Mouse (Mus musculus) stomach, embryonic 15.5 days (tissue): ENCODE measurements around the gene Gm9821. TPM values are rescaled to one million over a fixed set of nuclear protein-coding genes. Genes with fewer than 3 reads are reported as not detected.

ENCODE experiments used
- ATAC-seq: fragments of 200-750 bp; cut with Nextera tagmentation; 2 replicates; pipeline ENCODE4 v1.8.0; 2017; ENCODE audit warnings: low read depth, moderate number of reproducible peaks, moderate TSS enrichment; ENCODE audit not compliant: insufficient read depth, low FRiP score
- H3K27ac ChIP-seq: fragments of 300-500 bp; sonication (generic); 2 replicates; pipeline ENCODE4 v1.5.1; 2015; ENCODE audit warnings: mild to moderate bottlenecking, inconsistent platforms
- H3K27me3 ChIP-seq: fragments of 300-500 bp; sonication (generic); replicated peaks from 2 replicates; pipeline ENCODE4 v1.6.1; 2015; ENCODE audit warnings: inconsistent platforms
- H3K36me3 ChIP-seq: fragments of 300-500 bp; sonication (generic); 2 replicates; pipeline ENCODE4 v1.6.1; 2015; ENCODE audit warnings: inconsistent platforms
- H3K4me1 ChIP-seq: fragments of 300-500 bp; sonication (generic); 2 replicates; pipeline ENCODE4 v1.6.1; 2015; ENCODE audit warnings: inconsistent platforms
- H3K4me2 ChIP-seq: fragments of 300-500 bp; sonication (generic); 2 replicates; pipeline ENCODE4 v1.6.1; 2015; ENCODE audit warnings: mild to moderate bottlenecking, inconsistent platforms
- H3K4me3 ChIP-seq: fragments of 300-500 bp; sonication (generic); replicated peaks from 2 replicates; pipeline ENCODE4 v1.5.1; 2015; ENCODE audit warnings: inconsistent platforms
- H3K9ac ChIP-seq: fragments of 300-500 bp; sonication (generic); 2 replicates; pipeline ENCODE4 v1.6.1; 2015; ENCODE audit warnings: inconsistent platforms
- H3K9me3 ChIP-seq: fragments of 300-500 bp; sonication (generic); 2 replicates; pipeline ENCODE4 v1.6.1; 2016; ENCODE audit warnings: inconsistent platforms
- WGBS: fragments of 180-500 bp; shearing (Covaris S2); methylation state at CpG from one replicate; pipeline ENCODE4 v1.1.7; 2015; 5-methylcytosine and 5-hydroxymethylcytosine counted together
- polyA plus RNA-seq: library from polyadenylated mRNA; unstranded; fragments of >200 nt; fragmentation: Nextera tagmentation; extraction: Ambion mirVana; gene quantifications from 2 replicates; pipeline ENCODE4 v1.2.1, GENCODE M21; 2015

Gene Gm9821
- polyA plus RNA-seq, 1 experiment from 2014 or later = 0.71 TPM

DNA sequence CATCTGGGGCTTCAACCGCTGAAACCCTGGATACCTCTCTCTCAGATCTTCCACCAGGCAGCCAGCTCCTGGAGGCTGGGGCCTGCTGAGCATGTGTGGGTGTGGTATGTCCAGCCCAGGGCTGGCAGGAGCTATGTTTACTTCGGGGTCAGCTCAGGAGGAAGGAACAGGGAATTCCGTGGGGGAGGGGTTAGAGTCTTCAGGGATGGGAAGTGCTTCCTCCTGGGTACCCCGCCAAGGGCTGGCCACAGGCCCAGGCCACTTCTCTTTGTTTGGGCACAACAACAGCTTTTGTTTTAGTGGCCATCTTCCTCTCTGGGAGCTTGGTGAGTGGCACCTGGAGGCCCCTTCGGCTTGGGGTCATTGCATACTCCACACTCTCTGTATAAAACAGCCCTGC is 8.3 kb downstream of the Gm9821 start:
- Histone ChIP-seq H3K4me3 (no peak overlapping the region), H3K9me3 (no peaks in the 10 kb centered on the region), H3K27me3 (no peaks in the 10 kb centered on the region), H3K36me3 (no peaks in the 10 kb centered on the region), H3K9ac (no peak overlapping the region), H3K27ac (peak overlapping the region; percentile 57), H3K4me1 (peaks cover 73% of the 10 kb centered on the region), H3K4me2 (no peak overlapping the region)
- ATAC-seq = peak; percentile 29; the same call in 1 of the 2 replicates
- 8% methylated on average over 5 of the region's 5 CpGs for WGBS

DNA sequence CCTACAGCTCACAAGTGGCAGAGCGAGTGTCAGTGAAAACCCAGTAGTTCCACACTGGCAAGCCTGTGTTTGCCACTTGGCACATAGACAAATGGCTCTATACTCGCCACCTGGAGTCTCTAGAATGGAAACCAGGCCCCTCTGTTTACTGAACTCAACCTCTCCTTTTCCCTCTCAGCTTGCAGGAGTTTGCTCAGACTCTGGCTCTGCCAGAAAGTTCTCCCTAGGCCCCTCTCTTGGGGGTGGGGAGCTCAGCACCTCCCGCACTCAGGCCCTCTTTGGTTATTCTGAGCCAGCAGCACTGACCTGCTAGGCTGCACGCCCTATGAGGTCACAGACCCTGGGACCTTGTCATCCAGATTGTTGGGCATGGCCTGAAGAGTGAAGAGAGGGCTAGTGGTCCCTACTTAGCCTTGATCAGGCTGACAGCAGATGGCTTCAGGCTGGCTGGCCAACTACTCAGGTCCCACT is 9.7 kb downstream of the Gm9821 start:
- Histone ChIP-seq H3K36me3 (no peaks in the 10 kb centered on the region), H3K4me3 (no peak overlapping the region), H3K9ac (no peak overlapping the region), H3K9me3 (no peaks in the 10 kb centered on the region), H3K27ac (peak overlapping the region; percentile 77), H3K27me3 (no peaks in the 10 kb centered on the region), H3K4me1 (peaks cover 72% of the 10 kb centered on the region), H3K4me2 (no peak overlapping the region)
- 57% methylated on average over 4 of the region's 4 CpGs for WGBS
- ATAC-seq = no peak

DNA sequence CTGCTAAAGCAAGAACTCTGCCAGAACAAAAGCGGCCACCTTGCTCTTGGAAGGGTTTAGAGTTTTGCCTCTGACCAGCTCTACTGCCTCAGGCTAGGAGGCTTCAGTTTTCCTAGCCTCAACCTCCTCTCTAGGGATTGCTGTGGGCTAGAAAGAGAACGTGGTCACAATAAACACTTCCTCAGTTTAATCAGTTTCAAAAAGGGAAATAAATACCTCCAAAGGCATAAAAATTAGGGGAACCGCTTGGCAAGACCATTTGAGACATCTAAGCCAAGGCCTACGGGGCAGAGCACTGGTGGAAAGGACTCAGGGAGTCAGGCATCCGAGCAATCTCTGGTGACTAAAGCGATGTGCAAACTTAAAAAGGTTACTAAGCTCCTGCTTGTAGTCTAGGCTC is 10.4 kb downstream of the Gm9821 start:
- Histone ChIP-seq H3K4me2 (no peak overlapping the region), H3K36me3 (no peaks in the 10 kb centered on the region), H3K4me3 (no peak overlapping the region), H3K9me3 (no peaks in the 10 kb centered on the region), H3K9ac (no peak overlapping the region), H3K4me1 (peaks cover 65% of the 10 kb centered on the region), H3K27me3 (no peaks in the 10 kb centered on the region), H3K27ac (peak overlapping the region; percentile 77; the same call in 1 of the 2 replicates)
- 81% methylated on average over 6 of the region's 6 CpGs for WGBS
- no peak for ATAC-seq

DNA sequence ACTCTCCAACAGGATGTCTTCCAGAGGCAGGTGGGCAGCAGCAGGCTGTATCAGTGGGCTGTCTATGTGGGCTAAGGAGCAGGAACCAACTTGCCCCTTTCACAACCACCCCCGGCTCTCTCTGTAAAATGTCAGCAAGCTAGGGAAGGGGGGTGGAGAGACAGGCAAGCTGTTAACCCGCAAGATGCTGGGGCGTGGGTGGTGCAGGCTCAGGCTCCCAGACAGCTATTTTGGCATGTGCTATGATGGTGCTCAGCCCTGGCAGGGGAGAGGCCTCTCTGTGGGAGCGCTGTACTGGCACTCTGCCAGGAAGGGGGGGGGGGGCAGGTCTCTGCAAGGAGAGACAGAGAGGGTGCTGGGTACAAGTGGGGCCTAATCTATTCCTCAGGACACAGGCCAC is 11.6 kb downstream of the Gm9821 start:
- H3K9ac ChIP-seq = no peak overlapping the region
- no peaks in the 10 kb centered on the region for H3K9me3 ChIP-seq
- H3K4me3 ChIP-seq = no peak overlapping the region
- H3K4me1 ChIP-seq = peaks cover 72% of the 10 kb centered on the region
- no peaks in the 10 kb centered on the region for H3K27me3 ChIP-seq
- WGBS = 11% methylated on average over 4 of the region's 4 CpGs
- peak overlapping the region; percentile 59; the same call in 1 of the 2 replicates for H3K27ac ChIP-seq
- peak; percentile 54 for ATAC-seq
- no peaks in the 10 kb centered on the region for H3K36me3 ChIP-seq
- H3K4me2 ChIP-seq = peak overlapping the region; percentile 25; the same call in 1 of the 2 replicates

DNA sequence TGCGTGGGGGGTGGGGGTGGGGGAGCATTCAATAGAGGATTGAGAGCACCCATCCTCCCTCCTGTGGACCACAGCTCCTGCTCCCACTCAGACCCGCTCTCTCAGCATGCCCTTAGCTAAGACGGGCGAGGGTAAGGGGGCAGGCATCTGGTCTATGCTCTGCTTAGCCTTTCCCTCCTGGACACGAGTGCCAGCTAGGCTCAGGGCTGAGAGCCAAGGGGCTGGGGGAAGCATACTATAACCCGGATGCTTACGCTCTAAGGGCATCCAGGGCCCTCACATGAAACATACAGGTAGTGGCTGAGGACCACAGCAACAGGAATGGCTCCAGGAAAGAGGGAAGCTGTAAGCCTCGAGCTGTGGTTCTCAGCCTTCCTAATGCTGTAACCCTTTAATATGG is 12.5 kb downstream of the Gm9821 start:
- Histone ChIP-seq H3K36me3 (no peaks in the 10 kb centered on the region), H3K4me3 (no peak overlapping the region), H3K27me3 (no peaks in the 10 kb centered on the region), H3K27ac (no peak overlapping the region), H3K9ac (no peak overlapping the region), H3K4me2 (no peak overlapping the region), H3K4me1 (peaks cover 70% of the 10 kb centered on the region), H3K9me3 (no peaks in the 10 kb centered on the region)
- no peak for ATAC-seq
- 76% methylated on average over 8 of the region's 8 CpGs for WGBS

DNA sequence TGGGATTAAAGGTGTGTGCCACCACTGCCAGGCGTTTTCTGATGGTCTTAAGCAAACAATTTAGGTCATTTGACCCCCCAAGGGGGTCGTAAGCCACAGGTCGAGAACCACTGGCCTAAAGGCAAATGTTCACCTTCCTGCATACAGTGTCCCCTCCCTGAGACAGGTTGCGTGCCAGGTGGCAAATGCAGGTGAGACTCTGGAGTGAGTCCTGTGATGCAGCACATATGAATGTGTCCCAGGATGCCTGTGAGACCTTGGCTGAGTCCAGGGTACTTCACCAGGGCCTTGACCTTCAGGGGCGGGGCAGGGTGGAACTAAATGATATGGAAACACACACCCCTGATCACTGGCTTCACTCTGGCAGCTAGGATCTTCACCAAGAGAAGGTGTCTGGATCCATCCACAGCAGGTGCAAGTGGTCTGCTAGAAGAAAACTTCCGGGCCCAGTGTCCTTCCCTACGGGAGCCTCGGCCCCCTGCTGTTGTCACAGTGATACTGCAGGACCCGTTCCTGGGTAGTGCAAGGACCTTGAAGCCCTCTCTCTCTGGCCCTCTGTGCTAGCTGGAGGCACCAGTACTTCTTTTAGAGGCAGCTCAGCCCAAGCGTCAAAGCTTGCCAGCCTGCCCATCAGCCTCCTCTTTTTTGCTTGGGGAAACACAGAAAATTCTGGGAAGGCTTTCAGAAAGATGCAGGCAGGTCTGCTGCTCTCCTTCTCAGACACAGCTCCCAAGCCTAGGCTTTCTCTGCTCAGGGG is 13.4 kb downstream of the Gm9821 start:
- ATAC-seq = no peak
- Histone ChIP-seq H3K27me3 (no peaks in the 10 kb centered on the region), H3K4me1 (peaks cover 65% of the 10 kb centered on the region), H3K4me3 (no peak overlapping the region), H3K4me2 (no peak overlapping the region), H3K9me3 (no peaks in the 10 kb centered on the region), H3K9ac (no peak overlapping the region), H3K27ac (0 out of 2 replicates have a peak overlapping the region, but pooled peaks have one; percentile 18), H3K36me3 (no peaks in the 10 kb centered on the region)
- WGBS = 43% methylated on average over 10 of the region's 10 CpGs

DNA sequence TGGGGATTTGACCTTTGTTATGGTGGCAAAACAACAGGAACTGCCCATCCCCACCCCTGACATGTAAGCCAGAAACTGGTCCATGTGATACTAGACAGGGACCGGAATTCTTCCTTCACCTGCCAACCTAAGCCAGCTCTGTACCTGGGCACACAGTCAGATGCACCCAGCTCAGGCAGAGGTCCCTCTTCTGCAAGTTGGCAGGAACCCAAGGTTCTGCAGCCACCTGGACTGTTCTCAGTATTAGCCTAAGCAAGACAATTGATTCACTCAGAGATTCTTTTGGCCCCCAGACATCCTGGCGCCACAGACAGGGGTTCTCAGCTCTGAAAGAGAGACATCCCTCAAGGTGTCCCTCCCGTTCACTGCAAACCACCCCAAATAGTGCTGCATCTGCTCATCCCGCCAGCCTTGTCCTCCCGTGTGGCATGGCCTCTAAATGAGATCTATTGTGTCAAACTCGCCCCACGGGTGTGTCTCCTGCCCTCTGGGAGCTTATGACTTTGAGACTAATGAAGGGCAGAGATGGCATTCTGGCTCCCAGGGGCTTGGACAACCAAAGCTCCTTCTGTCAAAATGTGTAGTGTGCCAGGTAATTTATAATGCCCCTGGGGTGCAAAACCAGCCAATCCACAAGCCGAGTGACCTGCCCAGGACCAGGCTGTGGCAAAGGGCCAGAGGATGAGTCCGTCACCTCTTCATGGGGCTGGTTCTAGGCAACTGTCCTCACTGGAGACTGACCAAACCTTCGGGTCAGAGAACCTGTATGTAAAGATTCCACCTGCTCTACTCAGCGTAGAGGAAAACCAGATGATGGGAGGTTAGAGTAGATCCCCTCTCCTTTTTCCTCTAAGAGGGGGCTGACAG is 14.3 kb downstream of the Gm9821 start:
- no peak for ATAC-seq
- Histone ChIP-seq H3K4me1 (peaks cover 57% of the 10 kb centered on the region), H3K36me3 (no peaks in the 10 kb centered on the region), H3K27me3 (no peaks in the 10 kb centered on the region), H3K4me2 (no peak overlapping the region), H3K9me3 (no peaks in the 10 kb centered on the region), H3K27ac (0 out of 2 replicates have a peak overlapping the region, but pooled peaks have one; percentile 18), H3K4me3 (no peak overlapping the region), H3K9ac (no peak overlapping the region)
- WGBS = 75% methylated on average over 11 of the region's 11 CpGs

DNA sequence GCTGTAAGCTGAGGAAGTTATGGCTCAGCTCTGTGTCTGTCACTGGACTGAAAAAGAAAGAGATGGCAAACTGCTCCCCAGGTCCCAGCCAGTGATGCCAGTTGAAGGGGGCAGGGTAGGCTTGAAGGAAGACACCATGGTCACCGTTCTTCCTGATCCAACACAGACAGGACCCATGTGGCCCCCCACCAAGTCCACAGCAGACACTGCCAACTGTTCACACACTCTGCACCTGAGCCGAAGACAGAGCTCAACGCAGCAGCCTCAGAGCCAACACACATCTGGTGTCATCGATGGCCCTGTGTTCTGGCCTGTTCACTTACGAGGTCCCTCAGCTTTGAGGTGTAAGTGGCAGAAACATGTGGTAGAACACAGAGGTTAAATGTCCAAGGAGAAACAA is 15.0 kb downstream of the Gm9821 start:
- Histone ChIP-seq H3K27me3 (no peaks in the 10 kb centered on the region), H3K9ac (no peak overlapping the region), H3K4me2 (no peak overlapping the region), H3K4me1 (peaks cover 55% of the 10 kb centered on the region), H3K9me3 (no peaks in the 10 kb centered on the region), H3K36me3 (no peaks in the 10 kb centered on the region), H3K27ac (no peak overlapping the region), H3K4me3 (no peak overlapping the region)
- 88% methylated on average over 5 of the region's 5 CpGs for WGBS
- ATAC-seq = no peak

DNA sequence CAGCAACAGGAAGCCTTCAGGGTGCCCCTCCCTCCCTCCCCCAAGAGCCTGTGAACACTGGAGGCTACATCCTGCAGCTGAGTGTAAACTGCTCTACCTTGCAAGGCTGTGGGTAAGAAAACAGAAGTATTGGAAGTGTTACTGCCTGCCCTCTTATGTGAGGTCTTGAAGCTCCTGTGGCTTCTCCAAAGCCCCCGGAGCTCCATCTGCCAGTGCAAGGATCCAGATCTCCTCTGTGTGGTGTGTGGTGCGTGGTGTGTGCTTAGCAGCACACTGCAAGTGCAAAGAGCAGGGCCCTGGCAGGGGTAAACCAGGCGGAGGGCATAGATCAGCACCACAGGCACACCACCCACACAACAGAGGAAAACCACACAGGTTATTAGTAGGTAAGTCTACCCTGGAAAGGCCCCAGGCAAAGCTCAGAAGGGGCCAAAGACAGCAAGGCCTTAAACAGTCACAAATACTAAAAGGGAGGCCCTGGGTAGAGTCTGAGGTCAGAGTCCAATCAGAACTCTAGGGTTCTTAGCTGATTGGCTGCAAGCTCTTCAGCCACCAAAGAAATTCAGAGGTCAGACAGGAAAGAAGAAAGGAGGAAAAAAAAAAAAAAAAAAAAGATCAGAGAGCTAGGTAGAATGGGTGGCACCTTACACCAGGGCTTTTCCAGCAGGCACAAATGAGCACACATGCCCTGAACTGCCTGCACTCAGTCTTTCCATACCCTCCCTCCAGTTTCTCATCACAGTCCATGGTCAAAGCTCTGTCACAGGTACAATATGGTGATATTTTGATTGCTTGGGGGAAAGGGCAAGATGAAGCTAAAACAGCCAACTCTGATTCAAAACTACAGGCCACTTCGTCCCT is 16.6 kb downstream of the Gm9821 start:
- WGBS = 41% methylated on average over 4 of the region's 4 CpGs
- Histone ChIP-seq H3K36me3 (no peaks in the 10 kb centered on the region), H3K9me3 (no peaks in the 10 kb centered on the region), H3K27ac (peak overlapping the region; percentile 82), H3K4me1 (peaks cover 46% of the 10 kb centered on the region), H3K4me2 (peak overlapping the region; percentile 73), H3K9ac (0 out of 2 replicates have a peak overlapping the region, but pooled peaks have one; percentile 6), H3K4me3 (peak overlapping the region; percentile 81), H3K27me3 (no peaks in the 10 kb centered on the region)
- no peak for ATAC-seq

DNA sequence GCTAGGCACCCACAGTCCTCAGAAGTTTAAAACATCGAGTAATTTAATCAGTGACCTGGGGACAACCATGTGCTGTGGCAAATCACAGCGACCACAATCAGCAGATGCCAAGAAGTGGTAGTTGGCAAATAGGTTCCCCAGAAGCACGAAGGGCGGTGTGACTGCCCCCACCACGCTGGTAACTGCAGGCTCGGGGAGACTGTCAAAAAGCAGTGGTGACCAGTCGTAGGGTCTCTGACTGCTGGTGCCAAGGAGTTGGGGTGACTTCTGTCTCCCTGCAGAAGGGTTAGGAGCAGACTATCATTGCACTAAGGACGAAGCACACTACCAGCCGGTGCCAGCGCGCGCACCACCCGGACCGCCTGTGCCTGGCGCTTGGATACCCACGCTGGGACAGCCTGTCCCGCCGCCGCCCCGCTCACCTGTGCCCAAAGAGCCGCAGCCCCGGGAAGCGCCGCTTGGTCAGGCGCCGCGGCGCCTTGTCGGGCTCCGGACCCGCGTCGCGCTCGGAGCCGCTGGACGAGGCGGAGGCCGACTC is 17.4 kb downstream of the Gm9821 start:
- Histone ChIP-seq H3K4me1 (peaks cover 38% of the 10 kb centered on the region), H3K4me3 (peak overlapping the region; percentile 81), H3K27me3 (no peaks in the 10 kb centered on the region), H3K9me3 (no peaks in the 10 kb centered on the region), H3K36me3 (no peaks in the 10 kb centered on the region), H3K27ac (peak overlapping the region; percentile 80), H3K9ac (peak overlapping the region; percentile 77), H3K4me2 (peak overlapping the region; percentile 73)
- peak; percentile 2; the same call in 1 of the 2 replicates for ATAC-seq
- WGBS = under 1% methylated on average over 35 of the region's 39 CpGs

DNA sequence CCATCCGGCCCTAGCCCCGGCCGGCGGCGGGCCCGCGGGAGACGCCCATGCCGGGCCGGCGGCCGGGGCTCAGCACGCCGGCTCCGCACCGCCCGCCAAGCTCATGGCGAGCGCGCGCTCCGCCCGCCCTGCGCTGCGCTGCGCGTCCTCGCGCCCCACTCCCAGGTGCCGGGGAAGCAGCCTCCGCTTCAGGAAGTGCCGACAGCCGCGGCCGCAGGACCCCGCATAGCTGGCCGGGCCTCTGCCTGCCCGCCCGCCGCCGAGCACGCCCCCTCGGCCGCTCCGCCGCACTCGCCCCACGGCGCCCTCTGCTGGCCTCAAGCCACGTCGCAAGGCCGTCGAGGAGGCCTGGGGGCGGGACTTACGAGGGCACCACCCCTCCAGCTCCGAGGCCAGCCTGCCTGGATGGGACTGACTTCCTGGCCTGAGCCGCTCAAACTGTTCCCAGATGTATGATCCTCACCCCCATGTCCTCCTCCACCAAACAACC is 18.0 kb downstream of the Gm9821 start:
- ATAC-seq = peak; percentile 93
- under 1% methylated on average over 56 of the region's 57 CpGs for WGBS
- peaks cover 36% of the 10 kb centered on the region for H3K4me1 ChIP-seq

More for the DNA sequence above, 18.0 kb downstream of the Gm9821 start:
- Histone ChIP-seq H3K9me3 (no peaks in the 10 kb centered on the region), H3K4me3 (peak overlapping the region; percentile 81), H3K4me2 (peak overlapping the region; percentile 73), H3K9ac (peak overlapping the region; percentile 77), H3K36me3 (no peaks in the 10 kb centered on the region), H3K27ac (peak overlapping the region; percentile 80), H3K27me3 (no peaks in the 10 kb centered on the region)
